Mouse (Mus musculus) layer of hippocampus, postnatal 36 days (tissue): Measurements from ENCODE around the gene Kat6b. TPM values are rescaled to one million over a fixed set of nuclear protein-coding genes. Genes with fewer than 3 reads are reported as not detected.

Source experiments
- DNase-seq, 2 experiments: peaks; one replicate each; pipeline ENCODE4 v3.0.0; 2022
- total RNA-seq, 2 experiments: library from RNA; stranded (reverse); gene quantifications; 2 replicates each; pipeline ENCODE4 v1.2.3; 2021

The Kat6b gene
- total RNA-seq, 2 experiments from 2014 or later, result 92.1 to 93.1 TPM

GRCm38 (mm10) chr14:21711231-21711630 is 230.0 kb downstream of the Kat6b start:
- DNase-seq, result no peak

GRCm38 (mm10) chr14:21714486-21714885 is 233.3 kb downstream of the Kat6b start, which contains the start of gene Dupd1:
TSS of gene Dupd1 (minus strand) at chr14:21714576.
- DNase-seq, result no peak

GRCm38 (mm10) chr14:21719646-21720383 is 238.6 kb downstream of the Kat6b start:
- no peak for DNase-seq

GRCm38 (mm10) chr14:21720430-21721205 is 239.4 kb downstream of the Kat6b start:
- no peak for DNase-seq

Other genes with a start within 250 kb of the Kat6b start
- gene Dupd1, start 233.1 kb downstream of the Kat6b start, total RNA-seq, result under 1 TPM; 0.51 to 0.70 TPM